Mouse (Mus musculus) ES-Bruce4 (cell line): ENCODE measurements at regions not wholly inside any gene's neighbourhood (a gene's known extent, or its start where the extent isn't known, plus 50 kb on each side); places are given as distances from the start of the nearest gene placed in this dataset.

Source experiments
- H3K27ac ChIP-seq: 2 replicates; pipeline ENCODE4 v1.5.1; 2012; ENCODE audit warnings: low read length, inconsistent platforms; ENCODE audit not compliant: insufficient read depth
- H3K27me3 ChIP-seq: 2 replicates; pipeline ENCODE4 v1.6.1; 2012; ENCODE audit warnings: mild to moderate bottlenecking, low read length, inconsistent platforms; ENCODE audit not compliant: control insufficient read depth, poor library complexity, insufficient read depth, severe bottlenecking
- H3K36me3 ChIP-seq: 2 replicates; pipeline ENCODE4 v1.6.1; 2012; ENCODE audit warnings: inconsistent platforms, mild to moderate bottlenecking, low read length, moderate library complexity; ENCODE audit not compliant: control insufficient read depth, poor library complexity, insufficient read depth, severe bottlenecking
- H3K4me1 ChIP-seq: one replicate; pipeline ENCODE4 v1.8.1; 2011; ENCODE audit warnings: low read length; ENCODE audit not compliant: control insufficient read depth, insufficient read depth
- H3K4me3 ChIP-seq: 2 replicates; pipeline ENCODE4 v1.5.1; 2011; ENCODE audit warnings: low read depth, mild to moderate bottlenecking, low read length
- H3K9ac ChIP-seq: 2 replicates; pipeline ENCODE4 v1.6.1; 2012; ENCODE audit warnings: low read depth, mild to moderate bottlenecking, inconsistent platforms; ENCODE audit not compliant: poor library complexity, severe bottlenecking
- H3K9me3 ChIP-seq: replicated peaks from 2 replicates; pipeline ENCODE4 v1.6.1; 2012; ENCODE audit warnings: mild to moderate bottlenecking, low read length, inconsistent platforms; ENCODE audit not compliant: control insufficient read depth, poor library complexity, insufficient read depth, severe bottlenecking
- CTCF ChIP-seq: IDR thresholded peaks from one replicate; pipeline ENCODE4 v1.8.1; 2011; ENCODE audit warnings: low read depth, low read length
- EP300 ChIP-seq: IDR thresholded peaks from 2 replicates; pipeline ENCODE4 v1.6.1; 2011; ENCODE audit warnings: low read depth, low read length; ENCODE audit not compliant: insufficient read depth
- POLR2A ChIP-seq: IDR thresholded peaks from one replicate; pipeline ENCODE4 v1.8.1; 2011; ENCODE audit warnings: low read length; ENCODE audit not compliant: insufficient read depth

DNA sequence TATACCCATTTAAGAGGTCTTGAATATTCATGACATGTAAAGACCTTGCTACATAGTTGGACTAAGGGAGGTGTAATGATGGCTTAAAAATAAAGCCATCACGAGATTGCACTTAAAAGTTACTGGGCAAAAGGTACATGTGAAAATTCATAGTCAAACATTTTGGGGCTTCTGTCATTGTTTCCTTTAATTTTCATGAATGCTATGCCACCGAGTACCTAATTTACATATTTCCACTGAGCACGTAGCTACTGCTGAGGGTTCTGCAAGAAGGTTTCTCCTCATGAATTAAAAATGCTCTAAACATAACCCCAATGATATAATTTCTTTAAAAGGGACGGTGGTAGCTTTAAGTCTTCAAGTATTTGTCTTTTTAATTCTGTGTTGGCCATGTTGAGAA is 800.4 kb downstream of the Ets1 start:
- no peak overlapping the region for H3K27ac ChIP-seq
- H3K9ac ChIP-seq = no peak overlapping the region
- H3K27me3 ChIP-seq = no peaks in the 10 kb centered on the region
- no peak overlapping the region for H3K4me3 ChIP-seq
- no peaks in the 10 kb centered on the region for H3K9me3 ChIP-seq
- no peaks in the 10 kb centered on the region for H3K36me3 ChIP-seq
- no peaks in the 10 kb centered on the region for H3K4me1 ChIP-seq
- TF ChIP-seq EP300 (no peak), POLR2A (no peak), CTCF (no peak)

DNA sequence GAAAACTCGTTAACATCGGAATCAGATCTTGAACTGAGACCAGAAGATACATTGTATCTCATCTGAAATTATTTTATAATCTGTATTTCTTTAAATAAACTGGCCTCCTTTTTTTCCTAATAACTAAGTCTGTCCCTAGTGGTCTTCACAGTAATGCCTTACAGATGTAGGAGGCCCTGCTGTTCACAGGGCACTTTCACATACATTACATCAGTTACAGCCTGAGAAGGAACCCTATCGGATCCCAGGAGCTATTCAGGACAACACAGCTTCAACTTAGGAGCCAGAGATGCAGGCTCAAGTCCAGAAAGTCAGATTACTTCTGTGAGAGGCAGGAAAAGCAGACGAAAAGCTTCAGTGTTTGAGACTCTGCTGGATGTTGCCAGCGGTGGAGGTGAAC is 806.2 kb downstream of the Ets1 start:
- Histone ChIP-seq H3K27ac (no peak overlapping the region), H3K4me1 (no peaks in the 10 kb centered on the region), H3K9me3 (no peaks in the 10 kb centered on the region), H3K27me3 (no peaks in the 10 kb centered on the region), H3K4me3 (no peak overlapping the region), H3K36me3 (no peaks in the 10 kb centered on the region), H3K9ac (no peak overlapping the region)
- TF ChIP-seq POLR2A (no peak), EP300 (no peak), CTCF (no peak)

GRCm38 (mm10) chr9:33445902-33446301 is 809.9 kb downstream of the Ets1 start:
- Histone ChIP-seq H3K36me3 (no peaks in the 10 kb centered on the region), H3K27me3 (no peaks in the 10 kb centered on the region), H3K4me3 (no peak overlapping the region), H3K9me3 (no peaks in the 10 kb centered on the region), H3K4me1 (no peaks in the 10 kb centered on the region), H3K9ac (no peak overlapping the region), H3K27ac (no peak overlapping the region)
- TF ChIP-seq CTCF = no peak
- TF ChIP-seq EP300 = no peak
- no peak for TF ChIP-seq POLR2A

GRCm38 (mm10) chr9:33475106-33475505 is 839.1 kb downstream of the Ets1 start:
- H3K9ac ChIP-seq = no peak overlapping the region
- no peaks in the 10 kb centered on the region for H3K27me3 ChIP-seq
- H3K4me1 ChIP-seq = no peaks in the 10 kb centered on the region
- H3K9me3 ChIP-seq = no peaks in the 10 kb centered on the region
- TF ChIP-seq POLR2A = no peak
- TF ChIP-seq EP300 = no peak
- TF ChIP-seq CTCF = no peak
- no peak overlapping the region for H3K4me3 ChIP-seq
- no peaks in the 10 kb centered on the region for H3K36me3 ChIP-seq
- H3K27ac ChIP-seq = no peak overlapping the region

DNA sequence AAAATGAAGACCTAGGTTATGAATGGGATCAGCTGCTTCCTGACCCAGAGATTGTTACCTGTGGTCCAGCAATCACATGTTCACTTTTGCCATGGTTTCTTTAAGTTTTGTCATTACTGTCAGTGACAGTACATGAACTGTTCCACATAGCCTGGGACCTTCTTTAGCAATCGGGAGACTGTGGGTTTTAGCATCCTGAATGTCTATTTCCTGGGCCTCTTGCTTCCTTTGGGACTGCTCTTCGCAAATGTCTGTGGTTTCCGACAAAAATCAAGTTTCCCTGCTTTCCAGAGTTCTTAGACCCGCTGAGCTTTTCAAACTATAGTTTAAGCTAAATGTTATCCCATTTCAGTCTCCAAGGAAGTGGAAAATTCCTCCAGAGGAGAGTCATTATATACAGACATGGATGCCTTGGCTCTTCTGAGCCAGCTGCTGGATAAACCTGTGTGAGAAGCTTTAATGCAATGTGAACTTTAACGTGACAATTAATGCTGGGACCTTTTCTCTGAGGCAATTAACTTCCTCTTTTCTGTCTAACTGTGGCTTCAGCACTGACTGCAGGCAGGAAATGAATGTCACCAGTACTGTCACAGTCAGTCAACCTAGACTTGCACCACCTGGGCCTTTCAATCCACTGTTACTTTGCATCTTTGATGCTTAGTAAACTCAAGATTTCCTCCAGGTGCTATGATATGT is 847.0 kb downstream of the Ets1 start:
- H3K36me3 ChIP-seq = no peaks in the 10 kb centered on the region

GRCm38 (mm10) chr9:33483541-33483846 is 847.5 kb downstream of the Ets1 start:
- H3K4me1 ChIP-seq = no peaks in the 10 kb centered on the region

More for the DNA sequence above, 847.0 kb downstream of the Ets1 start:
- Histone ChIP-seq H3K27ac (no peak overlapping the region), H3K27me3 (no peaks in the 10 kb centered on the region), H3K4me1 (no peaks in the 10 kb centered on the region), H3K9me3 (no peaks in the 10 kb centered on the region), H3K9ac (no peak overlapping the region), H3K4me3 (no peak overlapping the region)
- TF ChIP-seq CTCF = no peak
- TF ChIP-seq EP300 = no peak
- no peak for TF ChIP-seq POLR2A

More at GRCm38 (mm10) chr9:33483541-33483846, 847.5 kb downstream of the Ets1 start:
- Histone ChIP-seq H3K27ac (no peak overlapping the region), H3K36me3 (no peaks in the 10 kb centered on the region), H3K4me3 (no peak overlapping the region), H3K9me3 (no peaks in the 10 kb centered on the region), H3K9ac (no peak overlapping the region), H3K27me3 (no peaks in the 10 kb centered on the region)
- no peak for TF ChIP-seq POLR2A
- TF ChIP-seq EP300 = no peak
- TF ChIP-seq CTCF = no peak
